Mouse (Mus musculus): ENCODE data around the gene Sftpd.

DNA sequence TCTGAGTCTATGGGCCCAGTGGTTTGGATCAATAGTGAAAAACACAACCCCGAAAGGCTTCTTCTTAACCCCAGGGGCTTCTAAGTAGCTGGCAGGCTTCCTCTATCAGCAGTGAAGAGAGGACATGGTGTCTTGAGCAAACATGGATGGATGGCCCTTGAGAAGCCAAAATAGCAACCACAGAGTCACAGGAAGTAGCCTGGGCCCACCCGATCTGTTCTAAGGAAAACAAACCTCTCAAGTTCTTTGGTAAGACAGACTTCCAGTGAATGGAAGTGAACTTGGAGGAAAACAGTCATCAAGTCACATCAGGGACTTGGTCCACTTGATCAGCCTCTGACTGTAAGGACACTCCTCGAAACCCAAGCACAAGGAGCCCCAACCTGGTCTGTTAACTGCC lies 38.0 kb downstream of the Sftpd start:
- TF ChIP-seq CTCF (conservative IDR thresholded peaks at IDR 0.05; ENCODE audit: insufficient read depth, insufficient read length, low read depth, low read length) (no peak), POLR2A (IDR thresholded peaks at IDR 0.05; ENCODE audit: low read depth, low read length) (no peak)

Measured in kidney, adult 2 months (tissue).